Mouse (Mus musculus): ENCODE data around the gene Glmp.
"Not testable (repeated sequence)": the region's sequence is repeated elsewhere in the genome, so short reads cannot be mapped to it uniquely, and the experiment has no call there.

DNA sequence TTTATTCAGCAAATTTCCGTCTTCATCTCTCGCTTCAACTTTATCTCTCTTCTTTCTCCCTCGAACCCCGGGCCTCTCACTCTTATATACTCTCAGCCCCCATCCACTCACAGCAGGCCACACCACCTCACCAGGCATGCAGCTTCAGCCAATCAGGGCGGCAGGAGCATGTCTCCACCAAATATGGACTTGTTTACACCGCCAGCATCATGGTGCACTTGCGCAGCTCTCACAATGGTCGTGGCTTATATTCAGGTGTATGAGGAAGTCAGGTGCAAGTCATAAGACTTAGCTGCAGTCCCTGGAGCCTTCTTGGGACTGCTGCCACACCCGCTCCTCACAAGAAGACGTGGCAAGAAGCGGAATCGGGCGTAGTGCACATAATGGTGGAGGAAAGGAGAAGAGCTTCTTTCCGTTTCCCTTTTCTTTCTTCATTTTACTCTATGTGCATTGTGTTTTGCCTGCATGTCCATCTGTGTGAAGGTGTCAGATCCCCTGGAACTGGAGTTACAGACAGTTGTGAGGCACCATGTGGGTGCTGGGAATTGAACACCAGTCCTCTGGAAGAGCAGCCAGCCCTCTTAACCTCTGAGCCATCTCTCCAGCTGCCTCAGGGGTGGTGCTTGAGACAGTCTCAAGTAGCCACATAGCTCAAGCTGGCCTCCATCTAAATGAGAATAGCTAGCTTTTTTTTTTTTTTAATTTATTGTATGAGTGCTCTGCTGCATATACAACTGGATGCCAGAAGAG is 39.8 kb upstream of the Glmp start:
- not testable (repeated sequence) for TF ChIP-seq POLR2A (IDR thresholded peaks at IDR 0.05; ENCODE audit: low read depth, low read length); CTCF (IDR thresholded peaks at IDR 0.05; ENCODE audit: extremely low read depth, insufficient read length, insufficient replicate concordance, low read depth, low read length)
